Mouse (Mus musculus) naive thymus-derived CD4-positive, alpha-beta T cell, adult 2 months (primary cell): Measurements from ENCODE around the gene Pla2r1.

ENCODE experiments used
- DNase-seq: peaks from one replicate; pipeline ENCODE4 v3.0.0-alpha.2; 2011; ENCODE audit warnings: low read depth

Gene Pla2r1

DNA sequence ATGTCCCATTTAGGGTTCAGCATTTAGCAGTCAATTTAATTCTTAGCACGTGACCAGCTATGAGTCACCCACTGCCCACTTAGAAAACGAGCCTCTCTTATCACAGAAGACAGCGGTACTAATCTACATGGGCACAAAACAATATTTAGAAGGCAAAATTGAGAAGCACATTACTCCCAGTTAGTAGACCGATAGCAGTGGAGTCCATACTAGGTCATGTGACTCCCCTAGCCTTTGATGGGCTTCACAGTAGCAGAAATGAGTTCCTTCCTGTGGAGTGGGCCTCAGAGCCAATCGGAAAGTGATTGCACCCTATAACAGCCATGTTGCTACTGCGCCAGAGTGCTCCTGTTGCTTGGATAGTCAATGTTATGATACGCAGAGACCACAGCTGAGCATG, 148.3 kb downstream of the Pla2r1 start:
- DNase-seq, result no peak

- DNase-seq, result no peak
Observed at GRCm38 (mm10) chr2:60401694-60402093, 151.4 kb downstream of the Pla2r1 start.

- no peak for DNase-seq
Observed at GRCm38 (mm10) chr2:60393786-60394185, 159.3 kb downstream of the Pla2r1 start.

DNA sequence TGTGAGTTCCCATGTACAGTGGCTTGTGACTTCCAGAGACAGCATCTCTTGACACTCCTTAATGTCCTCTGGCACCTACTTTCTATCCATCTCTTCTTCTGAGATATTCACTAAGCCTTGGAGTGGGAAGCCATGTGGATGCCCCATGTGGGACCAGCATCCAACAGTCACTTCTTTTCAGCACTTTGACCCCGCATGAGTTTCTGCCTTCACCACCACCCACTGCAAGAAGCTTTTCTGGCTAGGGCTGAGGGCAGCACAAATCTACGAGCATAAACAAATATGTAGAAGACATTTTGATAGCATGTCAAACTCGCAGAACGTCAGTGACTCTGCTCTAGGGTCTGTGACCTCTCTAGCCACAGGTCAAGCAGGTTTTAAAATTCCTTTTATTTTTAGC, 160.8 kb downstream of the Pla2r1 start:
- DNase-seq, result no peak

- no peak for DNase-seq
Observed at GRCm38 (mm10) chr2:60387363-60387762, 165.7 kb downstream of the Pla2r1 start.

- no peak for DNase-seq
Observed at GRCm38 (mm10) chr2:60386835-60387234, 166.3 kb downstream of the Pla2r1 start.

DNA sequence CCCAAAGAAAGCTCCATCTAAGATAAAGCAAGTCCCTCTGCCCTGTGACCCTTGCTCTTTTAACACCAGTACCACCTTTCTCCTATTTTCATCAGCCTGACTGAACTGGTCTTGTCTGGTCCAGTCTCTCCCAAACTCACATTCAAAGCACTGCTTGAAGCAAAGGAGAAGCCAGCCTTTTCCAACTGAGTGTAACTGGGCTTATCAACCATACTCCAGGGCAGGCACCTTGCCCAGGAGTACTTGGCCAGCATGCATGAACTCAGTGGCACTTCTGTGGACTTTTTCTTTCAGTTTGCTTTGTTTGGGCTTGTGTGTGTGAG, 168.4 kb downstream of the Pla2r1 start:
- DNase-seq, result peak; percentile 16

DNA sequence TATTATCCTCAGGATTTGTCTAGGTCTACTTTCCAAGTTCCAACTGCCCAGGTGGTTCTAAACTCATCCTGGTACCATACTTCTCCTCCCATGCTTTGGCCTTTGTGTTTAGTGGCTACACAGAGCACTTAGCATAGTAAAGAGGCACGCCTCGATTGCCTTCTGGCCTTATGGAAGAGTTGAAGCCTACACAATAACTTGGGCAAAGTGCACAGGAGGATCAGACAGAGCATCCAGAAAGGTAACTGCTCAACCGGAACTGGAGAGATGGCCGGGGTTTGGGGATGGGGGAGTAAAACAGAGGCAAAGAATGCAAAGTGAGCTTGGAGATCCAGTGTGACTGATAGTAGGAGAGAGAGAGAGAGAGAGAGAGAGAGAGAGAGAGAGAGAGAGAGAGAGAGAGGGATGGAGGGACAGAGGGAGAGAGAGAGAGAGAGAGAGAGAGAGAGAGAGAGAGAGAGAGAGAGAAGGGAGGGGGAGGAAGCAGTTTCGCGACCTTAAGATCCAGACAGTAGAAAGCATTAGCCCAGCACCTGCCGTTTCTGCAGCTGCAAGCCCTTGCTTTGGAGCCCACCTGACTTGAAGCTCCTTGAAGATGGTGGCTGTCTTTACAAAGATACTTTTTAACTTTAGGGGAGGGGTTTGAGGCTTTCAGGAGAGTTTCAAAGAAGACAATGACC, 168.9 kb downstream of the Pla2r1 start:
- no peak for DNase-seq

GRCm38 (mm10) chr2:60382858-60383669, 170.0 kb downstream of the Pla2r1 start, which contains the start of gene Ly75:
Gene Ly75, minus strand, starts transcription at chr2:60383303.
- peak; percentile 90 for DNase-seq

- DNase-seq, result peak; percentile 76
Observed at GRCm38 (mm10) chr2:60382346-60382745, 170.8 kb downstream of the Pla2r1 start.

- no peak for DNase-seq
Observed at GRCm38 (mm10) chr2:60377260-60377659, 175.8 kb downstream of the Pla2r1 start.

GRCm38 (mm10) chr2:60375608-60376107, 177.4 kb downstream of the Pla2r1 start:
- no peak for DNase-seq

DNA sequence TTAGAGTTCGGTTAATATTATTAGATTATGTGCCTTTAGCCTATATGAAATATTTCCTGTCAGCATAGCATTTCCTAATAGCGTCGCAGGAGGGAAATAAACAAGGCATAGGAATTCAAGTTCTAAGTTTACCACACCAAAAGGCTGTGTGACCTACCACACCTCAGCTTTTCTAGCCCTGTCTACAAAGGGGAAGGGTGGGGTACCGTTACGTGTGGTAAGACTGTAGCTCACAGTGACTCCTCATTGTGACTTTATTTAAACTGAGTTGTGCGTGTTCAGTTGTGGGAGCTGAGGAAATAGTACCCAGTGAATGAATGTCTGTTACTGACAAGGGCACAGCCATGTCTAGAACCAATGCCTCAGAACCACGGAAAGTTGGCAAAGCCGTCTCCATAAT, 178.0 kb downstream of the Pla2r1 start:
- peak; percentile 43 for DNase-seq

- DNase-seq, result no peak
Observed at GRCm38 (mm10) chr2:60370188-60370587, 182.9 kb downstream of the Pla2r1 start.

GRCm38 (mm10) chr2:60369454-60369853, 183.7 kb downstream of the Pla2r1 start:
- no peak for DNase-seq

GRCm38 (mm10) chr2:60367871-60368270, 185.2 kb downstream of the Pla2r1 start:
- DNase-seq, result no peak
